Mouse (Mus musculus) embryonic facial prominence, embryonic 11.5 days (tissue): ENCODE results near the gene Naa80. TPM values are rescaled to one million over a fixed set of nuclear protein-coding genes. Genes with fewer than 3 reads are reported as not detected.

Experiments
- ATAC-seq: fragments of 200-750 bp; cut with Nextera tagmentation; replicated peaks from 2 replicates; pipeline ENCODE4 v1.8.0; 2017; ENCODE audit warnings: low read depth; ENCODE audit not compliant: insufficient number of reproducible peaks, low FRiP score, low TSS enrichment
- DNase-seq: peaks from one replicate; pipeline ENCODE4 v3.0.0-alpha.2; 2015; ENCODE audit warnings: low spot score
- H3K27ac ChIP-seq: fragments of 300-500 bp; sonication (generic); replicated peaks from 2 replicates; pipeline ENCODE4 v1.5.1; 2014; ENCODE audit warnings: mild to moderate bottlenecking, low read depth, low read length, control low read depth
- H3K27me3 ChIP-seq: fragments of 300-500 bp; sonication (generic); 2 replicates; pipeline ENCODE4 v1.6.1; 2014; ENCODE audit warnings: mild to moderate bottlenecking, low read length, moderate library complexity, mixed read lengths; ENCODE audit not compliant: control insufficient read depth, insufficient read depth
- H3K36me3 ChIP-seq: fragments of 300-500 bp; sonication (generic); replicated peaks from 2 replicates; pipeline ENCODE4 v1.6.1; 2014; ENCODE audit warnings: low read depth, mild to moderate bottlenecking, low read length, moderate library complexity, mixed read lengths; ENCODE audit not compliant: control insufficient read depth, insufficient read depth
- H3K4me1 ChIP-seq: fragments of 300-500 bp; sonication (generic); 2 replicates; pipeline ENCODE4 v1.6.1; 2014; ENCODE audit warnings: low read length, mixed read lengths; ENCODE audit not compliant: control insufficient read depth, insufficient read depth
- H3K4me2 ChIP-seq: fragments of 300-500 bp; sonication (generic); 2 replicates; pipeline ENCODE4 v1.6.1; 2014; ENCODE audit warnings: low read depth, mild to moderate bottlenecking, control low read depth, low read length, moderate library complexity
- H3K4me3 ChIP-seq: fragments of 300-500 bp; sonication (generic); 2 replicates; pipeline ENCODE4 v1.5.1; 2014; ENCODE audit warnings: low read depth, low read length, control low read depth
- H3K9ac ChIP-seq: fragments of 300-500 bp; sonication (generic); replicated peaks from 2 replicates; pipeline ENCODE4 v1.6.1; 2014; ENCODE audit warnings: mild to moderate bottlenecking, control low read depth, low read length
- H3K9me3 ChIP-seq: fragments of 300-500 bp; sonication (generic); replicated peaks from 2 replicates; pipeline ENCODE4 v1.6.1; 2016; ENCODE audit warnings: mild to moderate bottlenecking, low read length, inconsistent platforms, mixed read lengths; ENCODE audit not compliant: control insufficient read depth
- WGBS: fragments of 180-500 bp; shearing (Covaris S2); extraction: QIAGEN DNeasy Blood & Tissue Kit; methylation state at CpG from one replicate; pipeline ENCODE4 v1.1.7; 2014; 5-methylcytosine and 5-hydroxymethylcytosine counted together
- polyA plus RNA-seq: library from polyadenylated mRNA; unstranded; fragments of >200 nt; fragmentation: Nextera tagmentation; extraction: Ambion mirVana; gene quantifications from 2 replicates; pipeline ENCODE4 v1.2.1, GENCODE M21; 2014

Gene Naa80
- polyA plus RNA-seq, 1 experiment from 2014 or later, result 11.8 TPM

DNA sequence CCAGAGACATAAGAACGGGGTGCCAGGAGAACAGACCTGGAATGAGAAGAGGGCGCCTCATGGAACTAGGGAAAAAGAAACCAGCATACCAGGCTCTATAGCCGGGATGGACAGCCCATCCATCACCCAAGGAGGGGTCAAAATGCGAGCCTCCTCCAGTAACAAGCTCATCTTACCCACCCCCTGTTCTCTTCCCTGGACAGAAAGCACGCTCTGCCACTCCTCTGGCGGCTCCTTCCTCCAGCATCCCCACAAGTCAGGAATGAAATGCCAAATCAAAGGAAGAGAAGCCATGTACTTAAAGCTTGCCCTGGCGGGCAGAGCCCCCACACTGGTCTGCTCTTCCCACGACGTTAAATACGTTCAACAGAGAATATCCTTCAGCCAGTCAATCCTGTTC lies 37.7 kb upstream of the Naa80 start:
- Histone ChIP-seq H3K4me1 (peaks cover 6% of the 10 kb centered on the region), H3K4me3 (peak overlapping the region; percentile 65), H3K27ac (no peak overlapping the region), H3K9me3 (no peaks in the 10 kb centered on the region), H3K4me2 (peak overlapping the region; percentile 80), H3K9ac (no peak overlapping the region; the same call in 1 of the 2 replicates), H3K36me3 (no peaks in the 10 kb centered on the region; the same call in none of the 2 replicates), H3K27me3 (no peaks in the 10 kb centered on the region)
- no peak for ATAC-seq
- DNase-seq, result no peak
- 37% methylated on average over 10 of the region's 10 CpGs for WGBS

DNA sequence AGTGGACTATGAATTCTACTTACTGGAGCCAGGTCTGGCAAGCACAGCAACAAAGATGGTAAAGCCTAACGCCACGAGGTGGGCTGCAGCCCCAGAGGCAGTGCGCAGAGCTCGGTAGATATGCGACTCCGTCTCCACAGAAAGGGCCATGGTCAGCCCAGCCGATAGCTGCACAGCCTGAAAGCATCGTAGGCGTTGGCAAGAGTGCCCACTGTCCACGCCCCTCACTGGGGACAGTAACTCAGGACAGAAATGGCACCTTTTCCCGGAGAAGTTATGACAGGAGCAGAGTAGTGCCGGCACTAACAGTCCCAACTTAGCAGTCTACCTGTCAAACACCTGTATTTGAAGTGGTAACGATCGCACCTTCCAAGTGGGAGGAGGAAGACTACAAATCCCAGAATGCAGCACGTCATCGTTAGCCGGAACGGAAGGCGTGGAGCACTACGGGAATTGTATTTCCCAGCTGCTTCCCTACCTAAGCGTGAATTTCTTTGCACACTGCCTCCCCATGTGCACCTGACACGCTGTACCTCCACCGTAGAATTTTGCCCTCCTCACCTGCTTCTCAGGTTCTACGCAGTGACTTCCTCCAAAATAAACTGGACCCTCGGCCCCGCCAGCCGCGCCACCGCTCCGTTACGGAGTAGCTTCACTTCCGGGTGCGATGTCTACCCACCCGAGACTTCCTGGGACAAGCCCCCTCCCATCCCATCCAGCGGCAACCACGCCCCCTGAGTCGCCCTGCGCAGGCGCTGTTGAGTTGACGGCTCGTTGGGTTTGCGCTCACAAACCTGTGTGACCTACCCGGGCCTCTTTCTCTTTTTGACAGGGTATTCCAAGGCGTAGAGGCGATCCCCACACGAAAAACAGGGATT lies 37.0 kb upstream of the Naa80 start, which contains the start of the genes Cyb561d2 and Nprl2:
Gene Cyb561d2 (minus strand): TSS at position 720 of the 878 bp plus-strand sequence.
Gene Nprl2 (plus strand): TSS at position 753 of the 878 bp plus-strand sequence.
- Histone ChIP-seq H3K9ac (peak within 1 kb of the TSS; percentile 67), H3K27me3 (no peaks in the 10 kb centered on the region), H3K4me3 (peak within 1 kb of the TSS; percentile 65), H3K27ac (no peak within 1 kb of the TSS), H3K36me3 (no peaks in the 10 kb centered on the region; the same call in none of the 2 replicates), H3K4me2 (peak within 1 kb of the TSS; percentile 80), H3K9me3 (no peaks in the 10 kb centered on the region), H3K4me1 (peaks cover under 1% of the 10 kb centered on the region)
- peak; percentile 96 for DNase-seq
- peak; percentile 54 for ATAC-seq
- under 1% methylated on average over 46 of the region's 46 CpGs for WGBS

DNA sequence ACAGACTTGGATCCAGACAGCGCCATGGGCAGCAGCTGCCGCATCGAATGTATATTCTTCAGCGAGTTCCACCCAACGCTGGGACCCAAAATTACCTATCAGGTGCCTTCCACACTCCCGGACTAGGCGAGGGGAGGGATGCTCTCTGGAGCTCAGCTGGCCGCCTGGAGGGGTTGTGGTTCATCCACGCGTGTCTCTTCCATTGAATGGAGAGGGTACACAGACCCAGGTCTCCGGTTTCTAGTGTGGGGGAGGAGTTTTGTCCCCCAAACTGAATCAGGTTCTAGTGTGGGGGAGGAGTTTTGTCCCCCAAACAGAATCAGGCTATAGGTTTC lies 36.4 kb upstream of the Naa80 start:
- no peak for ATAC-seq
- Histone ChIP-seq H3K27me3 (no peaks in the 10 kb centered on the region), H3K4me2 (peak overlapping the region; percentile 80), H3K27ac (no peak overlapping the region), H3K4me1 (no peaks in the 10 kb centered on the region; the same call in none of the 2 replicates), H3K9me3 (no peaks in the 10 kb centered on the region), H3K9ac (peak overlapping the region; percentile 67), H3K4me3 (peak overlapping the region; percentile 65), H3K36me3 (no peaks in the 10 kb centered on the region; the same call in none of the 2 replicates)
- WGBS, result 0% methylated on average over 11 of the region's 11 CpGs
- no peak for DNase-seq

DNA sequence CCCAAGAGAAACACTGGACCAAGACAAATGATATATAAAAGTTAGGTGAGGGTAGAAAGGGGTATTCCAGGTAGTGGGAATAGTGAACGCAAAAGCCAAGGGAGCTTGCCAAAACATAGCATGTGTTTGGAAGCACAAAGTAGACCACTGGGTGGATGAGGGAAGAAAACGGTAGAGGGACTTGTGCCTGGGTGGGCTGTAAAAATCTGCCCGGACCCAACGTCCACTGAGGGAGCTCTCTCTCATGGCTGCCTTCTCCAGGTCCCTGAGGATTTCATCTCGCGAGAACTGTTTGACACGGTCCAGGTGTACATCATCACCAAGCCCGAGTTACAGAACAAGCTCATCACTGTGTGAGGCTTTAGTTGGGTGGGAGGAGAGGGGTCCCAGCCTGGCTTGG lies 36.0 kb upstream of the Naa80 start:
- WGBS, result 41% methylated on average over 8 of the region's 8 CpGs
- Histone ChIP-seq H3K4me1 (no peaks in the 10 kb centered on the region; the same call in none of the 2 replicates), H3K4me2 (peak overlapping the region; percentile 80), H3K27ac (no peak overlapping the region), H3K4me3 (peak overlapping the region; percentile 65), H3K27me3 (no peaks in the 10 kb centered on the region), H3K36me3 (no peaks in the 10 kb centered on the region; the same call in none of the 2 replicates), H3K9ac (peak overlapping the region; percentile 67), H3K9me3 (no peaks in the 10 kb centered on the region)
- ATAC-seq, result no peak
- DNase-seq, result no peak

DNA sequence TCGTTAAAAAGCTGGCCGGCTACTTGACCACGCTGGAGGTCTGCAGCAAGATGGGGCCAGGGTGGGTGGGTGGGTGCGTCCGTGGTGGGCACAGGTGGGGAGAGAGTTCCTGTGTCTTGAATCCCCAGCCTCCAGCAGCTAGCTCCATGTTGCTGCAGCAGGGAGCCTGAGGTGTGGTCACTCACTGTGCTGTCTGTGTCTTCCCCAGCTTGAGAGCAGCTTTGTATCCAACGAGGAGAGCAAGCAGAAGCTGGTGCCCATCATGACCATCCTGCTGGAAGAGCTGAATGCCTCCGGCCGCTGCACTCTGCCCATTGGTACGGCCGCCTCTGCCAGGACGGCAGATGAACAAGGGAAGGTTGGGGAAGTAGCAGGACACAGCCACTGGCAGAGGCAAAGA lies 35.4 kb upstream of the Naa80 start:
- no peak overlapping the region; the same call in 1 of the 2 replicates for H3K9ac ChIP-seq
- H3K27ac ChIP-seq, result no peak overlapping the region
- peak overlapping the region; percentile 16 for H3K4me2 ChIP-seq
- H3K4me1 ChIP-seq, result no peaks in the 10 kb centered on the region; the same call in none of the 2 replicates
- H3K27me3 ChIP-seq, result no peaks in the 10 kb centered on the region
- WGBS, result 84% methylated on average over 11 of the region's 11 CpGs
- no peaks in the 10 kb centered on the region for H3K9me3 ChIP-seq
- H3K4me3 ChIP-seq, result no peak overlapping the region
- no peak for ATAC-seq
- H3K36me3 ChIP-seq, result no peaks in the 10 kb centered on the region; the same call in 1 of the 2 replicates
- DNase-seq, result no peak

DNA sequence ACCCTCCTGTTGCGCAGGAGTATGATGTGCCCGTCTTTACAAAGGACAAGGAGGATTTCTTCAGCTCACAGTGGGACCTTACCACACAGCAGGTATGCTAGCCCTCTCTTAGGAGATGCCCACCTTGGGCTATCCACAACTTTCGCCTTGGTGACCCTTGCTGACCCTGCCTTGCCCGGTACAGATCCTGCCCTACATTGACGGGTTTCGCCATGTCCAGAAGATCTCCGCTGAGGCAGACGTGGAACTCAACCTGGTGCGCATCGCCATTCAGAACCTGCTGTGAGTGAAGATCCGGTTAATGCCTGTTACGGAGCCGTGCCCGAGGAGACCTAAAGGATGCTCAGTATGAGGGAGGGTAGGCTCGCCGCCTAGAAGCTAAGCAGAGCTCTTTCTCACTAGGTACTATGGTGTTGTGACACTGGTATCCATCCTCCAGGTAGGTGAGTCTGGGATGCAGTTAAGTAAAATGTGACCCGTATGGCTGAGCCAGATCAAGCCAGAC lies 34.4 kb upstream of the Naa80 start:
- 92% methylated on average over 17 of the region's 17 CpGs for WGBS

DNA sequence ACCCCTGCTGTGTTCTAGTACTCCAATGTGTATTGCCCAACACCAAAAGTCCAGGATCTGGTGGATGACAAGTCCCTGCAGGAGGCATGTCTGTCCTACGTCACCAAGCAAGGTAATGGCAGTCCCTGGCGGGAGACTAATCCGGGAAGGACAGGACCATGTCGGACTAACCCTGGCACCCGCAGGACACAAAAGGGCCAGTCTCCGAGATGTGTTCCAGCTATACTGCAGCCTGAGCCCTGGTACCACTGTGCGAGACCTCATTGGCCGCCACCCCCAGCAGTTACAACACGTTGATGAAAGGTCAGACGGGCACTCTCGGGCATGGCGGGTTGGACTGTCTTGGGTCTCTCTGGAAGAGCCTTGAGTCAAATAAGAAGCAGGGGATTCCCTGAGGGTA lies 34.0 kb upstream of the Naa80 start:
- H3K9ac ChIP-seq, result no peak overlapping the region
- H3K27me3 ChIP-seq, result no peaks in the 10 kb centered on the region
- DNase-seq (no peak), ATAC-seq (no peak)
- H3K4me1 ChIP-seq, result no peaks in the 10 kb centered on the region; the same call in none of the 2 replicates
- no peak overlapping the region for H3K27ac ChIP-seq
- H3K4me2 ChIP-seq, result no peak overlapping the region
- H3K36me3 ChIP-seq, result no peaks in the 10 kb centered on the region; the same call in 1 of the 2 replicates
- no peaks in the 10 kb centered on the region for H3K9me3 ChIP-seq
- WGBS, result 92% methylated on average over 12 of the region's 12 CpGs
- H3K4me3 ChIP-seq, result no peak overlapping the region

More for the DNA sequence above, 34.4 kb upstream of the Naa80 start:
- no peaks in the 10 kb centered on the region; the same call in 1 of the 2 replicates for H3K36me3 ChIP-seq
- no peaks in the 10 kb centered on the region; the same call in none of the 2 replicates for H3K4me1 ChIP-seq
- H3K9me3 ChIP-seq, result no peaks in the 10 kb centered on the region
- no peak overlapping the region for H3K4me3 ChIP-seq
- DNase-seq (no peak), ATAC-seq (no peak)
- H3K27me3 ChIP-seq, result no peaks in the 10 kb centered on the region
- H3K9ac ChIP-seq, result no peak overlapping the region
- no peak overlapping the region for H3K27ac ChIP-seq
- H3K4me2 ChIP-seq, result no peak overlapping the region

DNA sequence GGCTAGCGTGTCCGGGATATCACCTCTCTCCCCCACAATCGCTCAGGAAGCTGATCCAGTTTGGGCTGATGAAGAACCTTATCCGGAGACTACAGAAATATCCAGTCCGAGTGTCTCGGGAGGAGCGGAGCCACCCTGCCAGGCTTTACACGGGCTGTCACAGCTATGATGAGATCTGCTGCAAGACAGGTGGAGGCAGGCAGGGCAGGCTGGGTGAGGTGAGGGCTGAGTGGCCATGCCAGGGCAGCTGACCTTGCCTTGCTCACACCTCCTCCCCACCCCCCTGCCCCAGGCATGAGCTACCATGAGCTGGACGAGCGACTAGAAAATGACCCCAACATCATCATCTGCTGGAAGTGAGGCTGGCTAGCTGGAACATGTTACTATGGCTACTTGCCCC lies 33.5 kb upstream of the Naa80 start:
- ATAC-seq (no peak), DNase-seq (no peak)
- WGBS, result 83% methylated on average over 10 of the region's 10 CpGs
- Histone ChIP-seq H3K27me3 (no peaks in the 10 kb centered on the region), H3K4me1 (no peaks in the 10 kb centered on the region; the same call in none of the 2 replicates), H3K4me2 (no peak overlapping the region; the same call in 1 of the 2 replicates), H3K4me3 (no peak overlapping the region), H3K27ac (no peak overlapping the region), H3K9ac (no peak overlapping the region), H3K36me3 (no peaks in the 10 kb centered on the region; the same call in 1 of the 2 replicates), H3K9me3 (no peaks in the 10 kb centered on the region)
